Mouse (Mus musculus) central nervous system, embryonic 11.5 days (tissue): ENCODE data around the gene Cyp27a1. TPM values are rescaled to one million over a fixed set of nuclear protein-coding genes. Genes with fewer than 3 reads are reported as not detected.

ENCODE experiments used
- polyA plus RNA-seq: library from polyadenylated mRNA; depleted of rRNA; stranded (reverse); fragments of >200 nt; gene quantifications from 2 replicates; pipeline ENCODE4 v1.2.3, GENCODE M21; 2012; rRNA removed

Gene Cyp27a1
- 9.7 and 9.9 TPM in 2 replicates for polyA plus RNA-seq

DNA sequence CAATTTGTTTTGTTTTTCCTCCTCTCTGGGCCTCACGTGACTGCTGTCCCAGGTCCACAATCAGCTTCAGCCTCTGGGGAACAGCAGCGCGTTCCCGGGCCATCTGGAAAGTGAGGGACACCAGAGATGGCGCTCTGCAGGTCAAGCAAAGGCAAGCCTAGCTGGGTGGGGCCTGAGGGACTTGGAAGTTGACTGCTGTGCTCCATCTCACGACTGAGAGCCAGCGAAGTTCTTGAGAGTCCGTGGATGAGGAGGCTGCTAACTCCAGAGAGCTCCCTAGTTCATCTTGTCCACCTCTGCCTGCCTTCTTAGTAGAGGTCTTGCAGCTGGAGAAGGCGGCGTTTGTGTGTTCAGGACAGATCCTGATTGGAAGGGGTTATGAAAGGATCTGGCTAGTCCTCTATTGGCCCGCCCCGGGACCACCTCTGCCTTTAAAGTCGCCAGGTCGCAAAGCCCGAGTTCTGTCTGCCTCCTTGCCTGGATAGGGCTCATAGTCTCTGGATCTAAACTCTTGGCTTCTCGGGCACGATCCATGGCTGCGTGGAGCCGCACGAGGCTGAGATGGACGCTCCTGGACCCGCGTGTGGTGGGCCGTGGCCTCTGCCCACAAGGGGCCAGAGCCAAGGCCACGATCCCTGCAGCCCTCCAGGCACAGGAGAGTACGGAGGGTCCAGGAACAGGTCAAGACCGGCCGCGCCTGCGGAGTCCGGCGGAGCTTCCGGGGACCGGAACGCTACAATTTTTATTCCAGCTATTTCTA lies at the start of gene Cyp27a1:
Cyp27a1 (plus strand) TSS at position 476 of the 760 bp plus-strand sequence.

GRCm38 (mm10) chr1:74748643-74749271 lies 35.4 kb downstream of the Cyp27a1 start, which contains the start of gene Prkag3:
Prkag3 (minus strand) TSS chr1:74749221.

GRCm38 (mm10) chr1:74771845-74771930 lies 58.3 kb downstream of the Cyp27a1 start, which contains the start of gene Wnt6:
Wnt6 (plus strand) TSS chr1:74771892.

Other genes starting within 250 kb of the Cyp27a1 start
- 54.9 and 74.0 TPM in 2 replicates for gene Cnot9, start 207.5 kb upstream of the Cyp27a1 start, polyA plus RNA-seq
- 0.37 and 0.67 TPM in 2 replicates for gene Plcd4, start 170.7 kb upstream of the Cyp27a1 start, polyA plus RNA-seq
- gene Usp37, start 169.3 kb upstream of the Cyp27a1 start, polyA plus RNA-seq: 15.2 and 20.2 TPM in 2 replicates
- gene Zfp142, start 125.3 kb upstream of the Cyp27a1 start, polyA plus RNA-seq: 12.1 and 21.0 TPM in 2 replicates
- 16.8 and 17.9 TPM in 2 replicates for gene Bcs1l, start 125.3 kb upstream of the Cyp27a1 start, polyA plus RNA-seq
- gene Rnf25, start 112.2 kb upstream of the Cyp27a1 start, polyA plus RNA-seq: 82.2 and 101 TPM in 2 replicates
- gene Stk36, start 112.1 kb upstream of the Cyp27a1 start, polyA plus RNA-seq: 14.3 and 14.7 TPM in 2 replicates
- gene Ttll4, start 51.8 kb upstream of the Cyp27a1 start, polyA plus RNA-seq: 47.9 and 54.3 TPM in 2 replicates
- 0.29 and 0.35 TPM in 2 replicates for gene Prkag3, start 35.6 kb downstream of the Cyp27a1 start, polyA plus RNA-seq
- gene Wnt6, start 58.3 kb downstream of the Cyp27a1 start, polyA plus RNA-seq: 4.7 and 7.1 TPM in 2 replicates
- gene Wnt10a, start 77.9 kb downstream of the Cyp27a1 start, polyA plus RNA-seq: 0.70 and 0.94 TPM in 2 replicates
- 14.2 and 25.9 TPM in 2 replicates for gene Cdk5r2, start 141.4 kb downstream of the Cyp27a1 start, polyA plus RNA-seq
- gene Fev, start 171.8 kb downstream of the Cyp27a1 start, polyA plus RNA-seq: 0.19 and 0.43 TPM in 2 replicates
- gene Cryba2, start 179.6 kb downstream of the Cyp27a1 start, polyA plus RNA-seq: 0.14 and 0.42 TPM in 2 replicates
- 0.58 and 0.83 TPM in 2 replicates for gene Cfap65, start 222.0 kb downstream of the Cyp27a1 start, polyA plus RNA-seq
- 0.75 and 1.1 TPM in 2 replicates for gene Ihh, start 238.1 kb downstream of the Cyp27a1 start, polyA plus RNA-seq